Mouse (Mus musculus) kidney, adult 11 months (tissue): Measurements from ENCODE around the gene Jchain.

Experiments
- DNase-seq: peaks from one replicate; pipeline ENCODE4 v3.0.0; 2022

The Jchain gene

GRCm38 (mm10) chr5:88519232-88519631 is 8.5 kb downstream of the Jchain start:
- DNase-seq, result no peak

- no peak for DNase-seq
Observed at GRCm38 (mm10) chr5:88508990-88509389, 18.7 kb downstream of the Jchain start.

DNA sequence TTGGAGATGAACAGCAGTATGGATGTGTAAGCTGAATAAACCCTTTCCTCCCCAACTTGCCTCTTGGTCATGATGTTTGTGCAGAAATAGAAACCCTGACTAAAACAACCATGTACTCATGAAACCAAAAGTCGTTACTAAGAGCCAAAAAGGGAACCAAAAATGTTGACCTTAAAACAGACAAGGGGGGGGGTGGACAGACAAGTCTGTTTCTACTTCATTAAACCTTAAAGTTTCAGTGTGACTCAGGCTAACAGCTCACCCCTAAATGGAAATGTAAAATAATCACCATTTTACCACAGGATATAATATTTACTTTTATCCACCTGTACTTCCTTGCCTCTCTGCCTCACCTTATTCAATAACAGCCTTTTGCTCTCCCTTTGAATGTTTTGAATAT is 19.1 kb downstream of the Jchain start:
- no peak for DNase-seq

- DNase-seq, result no peak
Observed at GRCm38 (mm10) chr5:88499781-88500180, 27.9 kb downstream of the Jchain start.

DNA sequence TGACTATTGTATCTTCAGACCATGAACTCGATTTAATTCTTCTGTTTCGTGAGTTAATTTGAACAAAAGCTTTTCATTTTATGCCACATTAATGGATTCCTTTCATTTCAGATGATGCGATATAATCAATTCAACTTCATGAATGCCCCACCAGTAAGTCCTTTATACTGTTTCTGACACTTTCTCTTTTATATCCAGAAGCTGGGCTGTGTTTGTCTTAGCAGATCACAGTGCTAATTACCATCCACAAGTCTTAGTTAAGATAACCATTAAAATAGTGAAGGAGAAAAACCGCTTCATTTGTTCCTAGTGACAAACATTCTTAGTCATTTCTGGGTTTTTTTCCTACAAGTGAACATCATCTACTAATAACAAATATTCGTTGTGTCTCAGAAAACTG is 36.6 kb downstream of the Jchain start:
- DNase-seq, result no peak

DNA sequence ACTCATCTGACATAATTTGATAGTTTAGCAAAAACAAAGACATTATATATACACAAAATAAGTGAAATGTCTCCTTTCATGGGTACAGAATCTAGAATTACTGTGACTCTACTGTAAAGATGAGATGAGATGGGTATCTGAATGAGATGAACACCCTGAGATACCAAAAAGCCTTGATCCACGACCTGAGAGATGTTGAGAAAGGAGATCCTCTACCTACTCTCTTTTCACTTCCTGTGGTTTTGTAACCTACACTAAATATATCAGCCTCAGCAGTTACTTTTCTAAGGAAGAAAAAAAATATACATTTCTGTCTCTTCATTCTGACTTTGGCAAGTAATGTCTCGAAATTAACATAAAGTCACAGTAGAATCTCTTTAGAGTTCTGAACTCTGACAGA is 38.7 kb downstream of the Jchain start:
- DNase-seq, result no peak

GRCm38 (mm10) chr5:88487675-88488074 is 40.0 kb downstream of the Jchain start, which contains the start of gene Enam:
Enam (plus strand) TSS chr5:88487975.
- DNase-seq, result no peak
